Mouse (Mus musculus) Patski (cell line): ENCODE results near the gene Dcakd. TPM values are rescaled to one million over a fixed set of nuclear protein-coding genes. Genes with fewer than 3 reads are reported as not detected.

Experiments used
- ATAC-seq: fragments of 100-300 bp; one replicate; pipeline ENCODE4 v1.8.0; 2021
- CTCF ChIA-PET: fragments of 350-600 bp; sonication (Branson Sonifier 250); formaldehyde crosslinking; loops from one replicate; lab custom pipeline; 2022; ENCODE audit warnings: inconsistent platforms; lab: Charles Lee
- POLR2A ChIA-PET: fragments of 350-600 bp; sonication (Branson Sonifier 250); formaldehyde crosslinking; loops from one replicate; lab custom pipeline; 2022; ENCODE audit warnings: antibody characterized with exemption, inconsistent platforms; lab: Charles Lee
- DNase-seq: peaks from one replicate; pipeline ENCODE4 v3.0.0-alpha.2; 2011; ENCODE audit warnings: low read depth, low spot score
- H3K27me3 ChIP-seq: fragments of 371-371 bp; one replicate; pipeline ENCODE4 v1.5.1; 2021
- CTCF ChIP-seq: fragments of 100-300 bp; IDR thresholded peaks from one replicate; pipeline ENCODE4 v1.5.1; 2021
- in situ Hi-C: fragments of 300-500 bp; cut with MboI; formaldehyde crosslinking; loops from 3 replicates; pipeline ENCODE4 v1.11.1; 2018; ENCODE audit warnings: low pct_unique_long_range_greater_than_20kb, mixed read lengths
- polyA plus RNA-seq: library from polyadenylated mRNA; unstranded; gene quantifications from one replicate; pipeline ENCODE4 v1.2.3, GENCODE M21; 2021

Dcakd gene
- polyA plus RNA-seq, 1 experiment from 2014 or later, result 60.6 TPM

- no peaks in the 10 kb centered on the region for H3K27me3 ChIP-seq
- no peak for TF ChIP-seq CTCF
- no peak for ATAC-seq
- ChIA-PET POLR2A (interaction anchor here (1.5 kb wide), 1 partner anchor 49 kb away, joined by 3 read pairs; no protein-coding TSS in a partner anchor), CTCF (interaction anchor here (1.8 kb wide), 1 partner anchor 18 kb away, joined by 4 read pairs; no protein-coding TSS in a partner anchor)
- in situ Hi-C loops, result no loop called here
- no peak for DNase-seq
Measured at GRCm38 (mm10) chr11:103008558-103008957, 19.6 kb downstream of the Dcakd start.

- no peak for ATAC-seq
- in situ Hi-C loops, result no loop called here
- POLR2A ChIA-PET, result no interaction called here
- no peaks in the 10 kb centered on the region for H3K27me3 ChIP-seq
- no peak for TF ChIP-seq CTCF
- DNase-seq, result no peak
- CTCF ChIA-PET, result interaction anchor here (1.5 kb wide), 1 partner anchor 15 kb away, joined by 3 read pairs; no protein-coding TSS in a partner anchor
Measured at GRCm38 (mm10) chr11:103007001-103007340, 21.2 kb downstream of the Dcakd start.

- CTCF ChIA-PET, result interaction anchor here (1.5 kb wide), 1 partner anchor 14 kb away, joined by 3 read pairs; no protein-coding TSS in a partner anchor
- POLR2A ChIA-PET, result no interaction called here
- no peak for DNase-seq
- no peak for ATAC-seq
- no peak for TF ChIP-seq CTCF
- in situ Hi-C loops, result no loop called here
- H3K27me3 ChIP-seq, result no peaks in the 10 kb centered on the region
Measured at GRCm38 (mm10) chr11:103006286-103007000, 21.7 kb downstream of the Dcakd start.

- ChIA-PET CTCF (interaction anchor here (1.2 to 1.5 kb wide), 2 partner anchors 12 to 13 kb away, joined by 3 read pairs; no protein-coding TSS in a partner anchor), POLR2A (no interaction called here)
- in situ Hi-C loops, result no loop called here
- H3K27me3 ChIP-seq, result no peaks in the 10 kb centered on the region
- DNase-seq, result no peak
- no peak for ATAC-seq
- no peak for TF ChIP-seq CTCF
Measured at GRCm38 (mm10) chr11:103005254-103005981, 22.7 kb downstream of the Dcakd start.

GRCm38 (mm10) chr11:103004852-103005251 is 23.3 kb downstream of the Dcakd start:
- DNase-seq (no peak), ATAC-seq (no peak)
- no peaks in the 10 kb centered on the region for H3K27me3 ChIP-seq
- ChIA-PET CTCF (interaction anchor here (1.2 to 2.0 kb wide), 2 partner anchors 11 kb away, joined by 3 to 7 read pairs; no protein-coding TSS in a partner anchor), POLR2A (no interaction called here)
- TF ChIP-seq CTCF, result no peak
- in situ Hi-C loops, result no loop called here

GRCm38 (mm10) chr11:103003210-103003609 is 24.9 kb downstream of the Dcakd start:
- DNase-seq (peak; percentile 63), ATAC-seq (peak; percentile 60)
- in situ Hi-C loops, result no loop called here
- H3K27me3 ChIP-seq, result no peaks in the 10 kb centered on the region
- POLR2A ChIA-PET, result interaction anchor here (0.7 kb wide), 1 partner anchor 16 kb away, joined by 3 read pairs; no protein-coding TSS in a partner anchor
- no peak for TF ChIP-seq CTCF
- CTCF ChIA-PET, result interaction anchor here (2.0 kb wide), 1 partner anchor 10 kb away, joined by 7 read pairs; no protein-coding TSS in a partner anchor

- in situ Hi-C loops, result no loop called here
- no peak for ATAC-seq
- no peaks in the 10 kb centered on the region for H3K27me3 ChIP-seq
- TF ChIP-seq CTCF, result no peak
- ChIA-PET CTCF (no interaction called here), POLR2A (no interaction called here)
- no peak for DNase-seq
Measured at GRCm38 (mm10) chr11:103001063-103001462, 27.1 kb downstream of the Dcakd start.

- H3K27me3 ChIP-seq, result no peaks in the 10 kb centered on the region
- POLR2A ChIA-PET, result no interaction called here
- TF ChIP-seq CTCF, result no peak
- in situ Hi-C loops, result no loop called here
- no peak for DNase-seq
- ATAC-seq, result no peak
- CTCF ChIA-PET, result interaction anchor here (1.7 kb wide), 1 partner anchor 68 kb away, joined by 4 read pairs; no protein-coding TSS in a partner anchor
Measured at GRCm38 (mm10) chr11:103000111-103000510, 28.0 kb downstream of the Dcakd start.

- ChIA-PET CTCF (interaction anchor here (1.7 kb wide), 1 partner anchor 67 kb away, joined by 4 read pairs; no protein-coding TSS in a partner anchor), POLR2A (no interaction called here)
- ATAC-seq (no peak), DNase-seq (no peak)
- TF ChIP-seq CTCF, result no peak
- no peaks in the 10 kb centered on the region for H3K27me3 ChIP-seq
- in situ Hi-C loops, result loop anchor here (25.0 kb wide), 1 partner anchor 237 kb away; the partner anchor contains the start of gene Adam11
Measured at GRCm38 (mm10) chr11:102999317-102999970, 28.7 kb downstream of the Dcakd start.
